Mouse (Mus musculus) left cerebral cortex, adult 18-20 months (tissue): ENCODE measurements at regions not wholly inside any gene's neighbourhood (a gene's known extent, or its start where the extent isn't known, plus 50 kb on each side); places are given as distances from the start of the nearest gene placed in this dataset.
A peak's percentile ranks its signal among the peaks of the same experiment; 100 is the strongest.

Experiments used
- DNase-seq, 2 experiments: peaks; one replicate each; pipeline ENCODE4 v3.0.0; 2021 to 2022; ENCODE audit warnings: low spot score in 2 of 2, mixed read lengths in 1 of 2

GRCm38 (mm10) chr15:95714408-95714807 is 58.6 kb upstream of the Dbx2 start:
- no peak for DNase-seq

- no peak for DNase-seq
Measured at GRCm38 (mm10) chr15:95715941-95716340, 60.2 kb upstream of the Dbx2 start.

GRCm38 (mm10) chr15:95723699-95724098 is 66.9 kb upstream of the Ano6 start:
- DNase-seq = no peak

GRCm38 (mm10) chr15:95725866-95726265 is 64.8 kb upstream of the Ano6 start:
- peak; percentile 84 to 85 for DNase-seq

- no peak for DNase-seq
Measured at GRCm38 (mm10) chr15:95726516-95726915, 64.1 kb upstream of the Ano6 start.

- no peak for DNase-seq
Measured at GRCm38 (mm10) chr15:95735746-95736145, 54.9 kb upstream of the Ano6 start.
